Mouse (Mus musculus) Patski (cell line): Measurements from ENCODE around the gene Zfp809. TPM values are rescaled to one million over a fixed set of nuclear protein-coding genes. Genes with fewer than 3 reads are reported as not detected.
"Not testable (repeated sequence)": the region's sequence is repeated elsewhere in the genome, so short reads cannot be mapped to it uniquely, and the experiment has no call there.

ENCODE experiments used
- ATAC-seq: fragments of 100-300 bp; one replicate; pipeline ENCODE4 v1.8.0; 2021
- CTCF ChIA-PET: fragments of 350-600 bp; sonication (Branson Sonifier 250); formaldehyde crosslinking; loops from one replicate; lab custom pipeline; 2022; ENCODE audit warnings: inconsistent platforms; lab: Charles Lee
- POLR2A ChIA-PET: fragments of 350-600 bp; sonication (Branson Sonifier 250); formaldehyde crosslinking; loops from one replicate; lab custom pipeline; 2022; ENCODE audit warnings: antibody characterized with exemption, inconsistent platforms; lab: Charles Lee
- DNase-seq: peaks from one replicate; pipeline ENCODE4 v3.0.0-alpha.2; 2011; ENCODE audit warnings: low read depth, low spot score
- H3K27me3 ChIP-seq: fragments of 371-371 bp; one replicate; pipeline ENCODE4 v1.5.1; 2021
- CTCF ChIP-seq: fragments of 100-300 bp; IDR thresholded peaks from one replicate; pipeline ENCODE4 v1.5.1; 2021
- in situ Hi-C: fragments of 300-500 bp; cut with MboI; formaldehyde crosslinking; loops from 3 replicates; pipeline ENCODE4 v1.11.1; 2018; ENCODE audit warnings: low pct_unique_long_range_greater_than_20kb, mixed read lengths
- polyA plus RNA-seq: library from polyadenylated mRNA; unstranded; gene quantifications from one replicate; pipeline ENCODE4 v1.2.3, GENCODE M21; 2021

Zfp809 gene
- polyA plus RNA-seq: 32.9 TPM

DNA sequence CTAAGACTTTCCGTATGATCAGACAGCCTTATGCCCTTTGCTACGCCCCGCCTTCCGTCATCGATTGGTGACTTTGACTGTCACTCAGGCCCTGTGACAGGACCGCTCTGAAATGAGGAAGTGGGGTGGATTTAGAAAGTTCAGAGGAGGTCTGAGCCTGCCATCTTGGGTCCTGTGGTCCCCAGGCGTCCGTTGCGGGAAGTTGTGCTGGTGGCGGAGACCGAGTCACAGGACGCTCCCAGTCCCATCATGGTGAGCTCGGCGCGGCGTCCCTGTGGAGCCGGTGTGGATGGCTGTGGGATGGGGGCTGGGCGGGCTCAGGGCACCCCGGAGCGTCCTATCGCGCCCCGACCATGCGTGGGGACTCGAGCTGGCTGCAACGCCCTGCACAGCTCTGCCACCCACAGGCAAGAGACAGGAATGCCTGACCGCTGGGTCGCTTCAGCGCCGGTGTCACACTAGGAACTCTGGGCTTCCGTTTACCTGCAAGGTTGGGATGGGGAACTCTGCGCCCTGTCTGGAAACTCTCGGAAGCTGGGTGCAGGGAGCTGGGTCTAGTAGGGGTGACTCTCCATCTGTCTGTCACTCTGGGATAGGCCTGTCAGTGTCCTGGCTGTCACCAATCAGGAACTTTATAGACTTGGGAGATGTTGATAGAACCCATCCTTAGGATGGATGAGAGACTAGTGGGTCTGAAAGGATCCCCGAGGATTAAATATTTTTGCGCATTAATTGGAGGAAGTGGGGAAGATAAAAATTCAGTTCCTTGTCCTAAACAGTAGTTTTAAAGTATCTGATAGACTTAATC lies at the start of gene Zfp809:
TSS of gene Zfp809 (plus strand) at position 134 of the 808 bp plus-strand sequence.
- in situ Hi-C loops: loop anchor here (5.0 kb wide), 2 partner anchors 68 to 187 kb away; partner anchors contain the start of genes 9530077C05Rik and Pigyl
- DNase-seq: peak; percentile 98
- CTCF ChIA-PET: interaction anchor here (1.0 kb wide), 2 partner anchors 52 to 62 kb away, joined by 3 read pairs; no protein-coding TSS in a partner anchor
- POLR2A ChIA-PET: interaction anchor here (0.6 to 1.1 kb wide), 3 partner anchors 73 to 895 kb away, joined by 3 to 8 read pairs (median 3); no protein-coding TSS in a partner anchor
- TF ChIP-seq CTCF: peak; percentile 97
- peak; percentile 93 for ATAC-seq
- no peaks in the 10 kb centered on the region for H3K27me3 ChIP-seq

GRCm38 (mm10) chr9:22188025-22188611 lies 37.4 kb upstream of the Zfp809 start, which contains the start of gene Zfp872:
Gene Zfp872, plus strand, starts transcription at chr9:22188090.
- no peaks in the 10 kb centered on the region for H3K27me3 ChIP-seq
- ChIA-PET CTCF (no interaction called here), POLR2A (no interaction called here)
- TF ChIP-seq CTCF: no peak
- in situ Hi-C loops: no loop called here
- DNase-seq: no peak
- ATAC-seq: no peak

DNA sequence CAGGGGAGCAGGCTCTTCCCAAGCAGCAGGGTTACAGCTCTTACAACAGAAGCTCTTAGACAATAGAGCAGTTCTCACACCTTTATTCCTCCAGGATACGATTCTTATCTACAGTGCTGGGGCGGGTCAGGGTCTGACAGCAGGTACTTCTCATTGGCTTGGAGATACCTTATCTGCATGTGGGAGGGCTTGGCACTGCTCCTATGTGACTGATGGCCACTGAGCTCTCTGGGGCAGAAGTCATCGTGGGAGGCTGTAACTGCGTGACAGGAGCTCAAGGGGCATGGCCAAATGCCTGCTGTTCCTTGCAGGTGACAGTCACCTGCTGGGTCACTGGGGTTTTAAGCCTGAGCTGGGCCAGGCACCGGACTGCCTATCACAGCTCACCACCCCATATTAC lies 29.1 kb upstream of the Zfp809 start:
- no peak for ATAC-seq
- ChIA-PET CTCF (interaction anchor here (1.2 kb wide), 1 partner anchor 10 kb away, joined by 3 read pairs; no protein-coding TSS in a partner anchor), POLR2A (no interaction called here)
- DNase-seq: no peak
- in situ Hi-C loops: no loop called here
- no peak for TF ChIP-seq CTCF
- H3K27me3 ChIP-seq: no peaks in the 10 kb centered on the region

DNA sequence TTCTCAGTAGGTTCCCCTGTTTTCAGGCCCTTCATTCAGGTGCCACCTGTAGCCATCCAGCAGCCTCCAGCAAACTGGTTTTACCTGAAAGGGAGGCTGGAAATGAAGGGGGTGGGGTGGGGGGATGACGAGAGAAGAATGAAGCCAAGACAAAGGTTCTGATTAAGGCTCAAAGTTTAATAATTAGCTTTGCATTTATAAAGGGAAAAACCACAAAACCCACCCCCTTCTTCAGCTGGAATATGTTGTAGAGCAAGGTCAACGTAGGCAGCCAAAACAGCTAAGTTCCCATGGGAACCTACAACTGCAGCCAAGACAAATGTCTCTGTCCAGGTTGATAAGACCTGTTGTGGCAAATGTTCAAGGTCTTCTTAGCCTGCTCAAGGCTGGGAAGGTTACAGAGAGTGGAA lies 11.7 kb upstream of the Zfp809 start:
- POLR2A ChIA-PET: no interaction called here
- TF ChIP-seq CTCF: no peak
- CTCF ChIA-PET: interaction anchor here (1.7 to 2.1 kb wide), 2 partner anchors 8 to 10 kb away, joined by 5 read pairs; no protein-coding TSS in a partner anchor
- no peaks in the 10 kb centered on the region for H3K27me3 ChIP-seq
- in situ Hi-C loops: no loop called here
- ATAC-seq (no peak), DNase-seq (peak; percentile 68)

- no peak for DNase-seq
Measured at GRCm38 (mm10) chr9:22214549-22214948, 11.0 kb upstream of the Zfp809 start.

GRCm38 (mm10) chr9:22216705-22217104 lies 8.8 kb upstream of the Zfp809 start:
- ChIA-PET CTCF (no interaction called here), POLR2A (no interaction called here)
- in situ Hi-C loops: no loop called here
- peak; percentile 6 for TF ChIP-seq CTCF
- DNase-seq (peak; percentile 67), ATAC-seq (peak; percentile 49)
- no peaks in the 10 kb centered on the region for H3K27me3 ChIP-seq

More at GRCm38 (mm10) chr9:22214549-22214948, 11.0 kb upstream of the Zfp809 start:
- ChIA-PET POLR2A (no interaction called here), CTCF (interaction anchor here (1.7 to 2.1 kb wide), 2 partner anchors 9 to 10 kb away, joined by 5 read pairs; no protein-coding TSS in a partner anchor)
- ATAC-seq: no peak
- no peak for TF ChIP-seq CTCF
- in situ Hi-C loops: no loop called here
- no peaks in the 10 kb centered on the region for H3K27me3 ChIP-seq

- ATAC-seq: peak; percentile 49
- ChIA-PET CTCF (no interaction called here), POLR2A (interaction anchor here (0.7 kb wide), 1 partner anchor 169 kb away, joined by 3 read pairs; no protein-coding TSS in a partner anchor)
- H3K27me3 ChIP-seq: no peaks in the 10 kb centered on the region
- in situ Hi-C loops: no loop called here
- TF ChIP-seq CTCF: no peak
- no peak for DNase-seq
Measured at GRCm38 (mm10) chr9:22217858-22218493, 7.5 kb upstream of the Zfp809 start.

DNA sequence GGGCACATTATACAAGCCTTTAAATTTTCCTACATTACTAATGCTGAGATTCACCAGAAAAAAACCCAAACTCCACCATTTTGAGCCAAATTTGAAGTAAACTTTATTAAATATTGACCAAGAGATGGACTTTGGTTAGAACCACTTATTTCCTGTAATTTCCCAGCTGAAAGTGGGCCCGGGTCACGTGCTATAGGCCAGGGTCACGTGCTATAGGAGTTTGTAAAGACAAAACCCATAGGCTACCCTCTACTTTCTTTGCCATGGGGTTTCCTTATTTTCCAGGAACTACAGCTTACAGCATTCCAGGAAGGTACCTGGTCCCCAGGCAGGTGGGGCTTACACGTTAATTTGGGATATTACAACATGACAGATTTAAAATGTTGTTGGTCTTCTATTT lies 1.4 kb upstream of the Zfp809 start:
- no peaks in the 10 kb centered on the region for H3K27me3 ChIP-seq
- TF ChIP-seq CTCF: no peak
- ATAC-seq (no peak), DNase-seq (no peak)
- ChIA-PET POLR2A (no interaction called here), CTCF (no interaction called here)
- in situ Hi-C loops: no loop called here

GRCm38 (mm10) chr9:22224536-22225503 lies 694 bp upstream of the Zfp809 start:
- in situ Hi-C loops: loop anchor here (5.0 kb wide), 2 partner anchors 68 to 187 kb away; partner anchors contain the start of genes 9530077C05Rik and Pigyl
- no peaks in the 10 kb centered on the region for H3K27me3 ChIP-seq
- DNase-seq (no peak), ATAC-seq (no peak)
- POLR2A ChIA-PET: interaction anchor here (0.6 to 1.1 kb wide), 7 partner anchors 61 to 894 kb away, joined by 3 to 9 read pairs (median 4); partner anchors contain the start of gene Pigyl
- no peak for TF ChIP-seq CTCF
- CTCF ChIA-PET: interaction anchor here (1.0 kb wide), 2 partner anchors 53 to 61 kb away, joined by 3 read pairs; no protein-coding TSS in a partner anchor

DNA sequence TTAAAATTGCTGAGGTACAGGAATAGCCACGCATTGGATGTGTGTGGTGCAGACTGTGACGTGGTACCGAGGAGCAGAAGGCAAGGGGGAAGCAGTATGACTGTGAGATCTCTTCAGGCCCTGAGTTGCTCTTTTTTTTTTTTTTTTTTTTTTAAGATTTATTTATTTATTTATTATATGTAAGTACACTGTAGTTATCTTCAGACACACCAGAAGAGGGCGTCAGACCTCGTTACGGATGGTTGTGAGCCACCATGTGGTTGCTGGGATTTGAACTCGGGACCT lies 817 bp downstream of the Zfp809 start:
- POLR2A ChIA-PET, ATAC-seq, DNase-seq, H3K27me3 ChIP-seq, CTCF ChIA-PET: not testable (repeated sequence)
- in situ Hi-C loops: loop anchor here (5.0 kb wide), 2 partner anchors 69 to 186 kb away; partner anchors contain the start of genes 9530077C05Rik and Pigyl
